Mouse (Mus musculus) hindbrain, postnatal 0 days (tissue): ENCODE data around the gene Erbb2. TPM values are rescaled to one million over a fixed set of nuclear protein-coding genes. Genes with fewer than 3 reads are reported as not detected.

Experiments
- ATAC-seq: fragments of 200-750 bp; cut with Nextera tagmentation; 2 replicates; pipeline ENCODE4 v1.8.0; 2017; ENCODE audit warnings: mild to moderate bottlenecking, moderate TSS enrichment, moderate library complexity
- DNase-seq: peaks from one replicate; pipeline ENCODE4 v3.0.0-alpha.2; 2015; ENCODE audit warnings: low spot score
- H3K27ac ChIP-seq: fragments of 300-500 bp; sonication (generic); 2 replicates; pipeline ENCODE4 v1.5.1; 2014; ENCODE audit warnings: mild to moderate bottlenecking
- H3K27me3 ChIP-seq: fragments of 300-500 bp; sonication (generic); 2 replicates; pipeline ENCODE4 v1.6.1; 2014; ENCODE audit warnings: low read length, mixed read lengths; ENCODE audit not compliant: insufficient read depth
- H3K36me3 ChIP-seq: fragments of 300-500 bp; sonication (generic); 2 replicates; pipeline ENCODE4 v1.6.1; 2014; ENCODE audit warnings: low read length, mixed read lengths; ENCODE audit not compliant: insufficient read depth
- H3K4me1 ChIP-seq: fragments of 300-500 bp; sonication (generic); 2 replicates; pipeline ENCODE4 v1.6.1; 2014; ENCODE audit warnings: antibody characterized with exemption, low read length, mixed read lengths; ENCODE audit not compliant: insufficient read depth
- H3K4me2 ChIP-seq: fragments of 300-500 bp; sonication (generic); 2 replicates; pipeline ENCODE4 v1.6.1; 2014; ENCODE audit warnings: low read depth, mild to moderate bottlenecking, low read length, moderate library complexity, mixed read lengths
- H3K4me3 ChIP-seq: fragments of 300-500 bp; sonication (generic); 2 replicates; pipeline ENCODE4 v1.5.1; 2014; ENCODE audit warnings: low read length
- H3K9ac ChIP-seq: fragments of 300-500 bp; sonication (generic); replicated peaks from 2 replicates; pipeline ENCODE4 v1.6.1; 2014; ENCODE audit warnings: mild to moderate bottlenecking, low read length, moderate library complexity, mixed read lengths
- H3K9me3 ChIP-seq: fragments of 300-500 bp; sonication (generic); 2 replicates; pipeline ENCODE4 v1.6.1; 2016; ENCODE audit warnings: low read length, mixed read lengths
- CTCF ChIP-seq: IDR thresholded peaks from 2 replicates; pipeline ENCODE4 v1.5.1; 2016; ENCODE audit warnings: antibody characterized with exemption, control low read depth, low read depth
- WGBS: fragments of 180-500 bp; shearing (Covaris S2); extraction: QIAGEN DNeasy Blood & Tissue Kit; methylation state at CpG from one replicate; pipeline ENCODE4 v1.1.7; 2014; 5-methylcytosine and 5-hydroxymethylcytosine counted together
- polyA plus RNA-seq: library from polyadenylated mRNA; unstranded; fragments of >200 nt; fragmentation: Nextera tagmentation; extraction: Ambion mirVana; gene quantifications from 2 replicates; pipeline ENCODE4 v1.2.1, GENCODE M21; 2015
- total RNA-seq: library from RNA; depleted of rRNA; stranded (reverse); fragments of >200 nt; gene quantifications from 2 replicates; pipeline ENCODE4 v1.2.3, GENCODE M21; 2014

Erbb2 gene
- total and polyA plus RNA-seq, 2 experiments from 2014 or later = 5.1 to 11.7 TPM

DNA sequence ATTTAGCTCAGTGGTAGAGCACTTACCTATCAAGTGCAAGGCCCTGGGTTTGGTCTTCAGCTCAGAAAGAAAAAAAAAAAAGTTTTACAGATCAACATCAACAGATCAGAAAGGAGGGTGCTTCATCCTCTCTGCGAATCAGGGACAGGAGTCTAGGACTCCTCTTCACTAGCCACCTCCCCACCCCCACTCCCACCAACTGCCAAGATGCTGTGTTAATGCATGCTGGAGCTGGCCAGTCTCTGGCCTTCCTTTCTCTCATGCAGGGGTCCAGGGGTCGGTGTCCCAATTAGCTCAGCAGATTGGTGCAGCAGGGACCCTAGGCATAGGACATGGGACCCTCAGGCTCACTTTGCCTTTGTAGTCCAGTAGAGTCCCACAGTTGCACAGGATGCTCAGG is 41.7 kb upstream of the Erbb2 start:
- peaks cover 9% of the 10 kb centered on the region; the same call in 1 of the 2 replicates for H3K36me3 ChIP-seq
- no peak overlapping the region for H3K9ac ChIP-seq
- H3K27ac ChIP-seq = no peak overlapping the region
- no peak for TF ChIP-seq CTCF
- no peaks in the 10 kb centered on the region for H3K9me3 ChIP-seq
- H3K4me2 ChIP-seq = no peak overlapping the region
- peaks cover 6% of the 10 kb centered on the region; the same call in 1 of the 2 replicates for H3K4me1 ChIP-seq
- no peak for DNase-seq
- H3K4me3 ChIP-seq = no peak overlapping the region
- 92% methylated on average over 2 of the region's 2 CpGs for WGBS
- no peak for ATAC-seq
- H3K27me3 ChIP-seq = no peaks in the 10 kb centered on the region

DNA sequence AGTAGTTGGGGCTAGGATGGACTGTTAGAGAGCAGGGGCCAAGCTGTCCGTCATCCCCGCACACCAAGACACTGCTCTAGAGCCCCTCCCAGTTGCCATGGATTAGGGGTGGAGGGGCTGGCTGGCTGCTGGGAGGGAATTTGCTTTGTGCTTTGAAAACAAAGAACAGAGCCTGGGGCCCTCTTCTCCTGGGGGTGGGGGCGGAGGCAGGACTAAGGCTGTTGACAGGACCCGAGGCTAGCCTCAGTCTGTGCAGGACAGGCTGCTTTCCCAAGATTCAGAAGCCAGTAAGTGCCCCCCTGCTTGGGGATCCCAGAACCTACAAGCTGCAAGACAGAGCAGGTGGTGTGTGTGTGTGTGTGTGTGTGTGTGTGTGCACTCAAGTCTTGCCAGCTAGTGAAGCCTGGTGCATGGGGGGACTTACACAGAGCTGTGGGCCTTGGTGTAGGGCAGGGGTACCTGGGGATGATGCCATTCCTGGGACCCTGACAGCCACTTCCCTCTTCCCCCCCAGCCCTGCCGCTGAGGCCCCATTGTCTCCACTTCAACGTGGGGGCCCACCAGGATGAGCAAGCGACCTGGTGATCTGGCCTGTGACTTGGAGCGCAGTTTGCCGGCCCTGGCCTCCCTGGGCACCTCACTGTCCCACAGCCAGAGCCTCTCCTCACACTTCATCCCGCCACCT is 40.6 kb upstream of the Erbb2 start:
- no peak for TF ChIP-seq CTCF
- DNase-seq = peak; percentile 33
- Histone ChIP-seq H3K9me3 (no peaks in the 10 kb centered on the region), H3K4me1 (peaks cover 6% of the 10 kb centered on the region; the same call in 1 of the 2 replicates), H3K27ac (no peak overlapping the region), H3K27me3 (no peaks in the 10 kb centered on the region), H3K9ac (no peak overlapping the region), H3K36me3 (peaks cover 19% of the 10 kb centered on the region; the same call in 1 of the 2 replicates), H3K4me3 (no peak overlapping the region), H3K4me2 (no peak overlapping the region)
- peak; percentile 63 for ATAC-seq
- 27% methylated on average over 10 of the region's 10 CpGs for WGBS

- ATAC-seq (no peak), DNase-seq (peak; percentile 83)
- no peak overlapping the region for H3K4me2 ChIP-seq
- no peaks in the 10 kb centered on the region for H3K27me3 ChIP-seq
- WGBS = 13% methylated on average over 2 of the region's 2 CpGs
- H3K4me3 ChIP-seq = no peak overlapping the region
- H3K36me3 ChIP-seq = peaks cover 25% of the 10 kb centered on the region; the same call in 1 of the 2 replicates
- no peaks in the 10 kb centered on the region for H3K9me3 ChIP-seq
- peak; percentile 93 for TF ChIP-seq CTCF
- no peak overlapping the region for H3K9ac ChIP-seq
- H3K4me1 ChIP-seq = peaks cover 6% of the 10 kb centered on the region; the same call in 1 of the 2 replicates
- no peak overlapping the region for H3K27ac ChIP-seq
Measured at GRCm38 (mm10) chr11:98372406-98372805, 39.9 kb upstream of the Erbb2 start.

DNA sequence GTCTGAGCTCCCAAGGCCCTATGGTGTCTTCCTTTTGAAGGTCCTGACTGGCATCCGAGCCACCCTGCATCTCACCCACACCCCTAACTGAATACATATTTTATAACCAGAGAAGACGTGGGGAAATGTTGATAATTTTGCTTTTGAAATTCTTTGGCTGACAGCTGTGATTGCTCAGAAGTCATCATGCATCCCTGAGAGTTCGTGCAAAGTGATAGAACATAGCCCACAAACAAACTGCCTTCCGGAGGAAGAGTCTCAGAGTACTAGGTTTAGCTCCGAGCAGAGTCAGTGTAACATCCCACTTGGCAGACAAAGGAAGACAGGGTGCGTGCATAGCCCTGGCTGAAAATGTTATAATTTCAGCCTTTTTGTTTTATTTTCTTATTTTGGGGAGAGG is 39.0 kb upstream of the Erbb2 start:
- 94% methylated on average over 6 of the region's 6 CpGs for WGBS
- no peak for DNase-seq
- peaks cover 6% of the 10 kb centered on the region; the same call in 1 of the 2 replicates for H3K4me1 ChIP-seq
- ATAC-seq = no peak
- H3K9me3 ChIP-seq = no peaks in the 10 kb centered on the region
- no peak overlapping the region for H3K4me3 ChIP-seq
- H3K9ac ChIP-seq = no peak overlapping the region
- no peak overlapping the region for H3K4me2 ChIP-seq
- TF ChIP-seq CTCF = no peak
- H3K27me3 ChIP-seq = no peaks in the 10 kb centered on the region
- H3K36me3 ChIP-seq = peaks cover 32% of the 10 kb centered on the region; the same call in 1 of the 2 replicates
- no peak overlapping the region for H3K27ac ChIP-seq

DNA sequence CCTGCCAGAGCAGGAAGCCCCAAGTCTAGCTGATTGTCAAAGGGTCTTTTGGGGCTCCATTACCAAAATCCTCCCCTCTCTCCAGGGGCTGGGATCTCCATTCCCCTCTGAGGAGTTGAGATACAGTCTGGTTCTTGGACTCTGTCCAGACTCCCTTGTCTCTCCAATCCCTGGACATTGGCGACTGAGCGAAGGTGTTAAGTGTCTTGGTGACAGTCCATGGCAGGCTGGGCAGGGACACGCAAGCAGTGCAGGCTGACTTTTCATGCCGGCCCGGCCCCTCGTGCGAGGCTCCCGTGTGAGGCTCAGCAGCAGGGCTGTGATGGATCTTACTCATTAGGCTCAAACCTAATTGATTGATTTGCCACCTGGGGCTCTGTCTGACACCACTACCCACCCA is 38.0 kb upstream of the Erbb2 start:
- H3K27ac ChIP-seq = no peak overlapping the region
- no peak overlapping the region for H3K4me3 ChIP-seq
- H3K9ac ChIP-seq = no peak overlapping the region; the same call in 1 of the 2 replicates
- WGBS = 64% methylated on average over 8 of the region's 8 CpGs
- H3K27me3 ChIP-seq = no peaks in the 10 kb centered on the region
- no peaks in the 10 kb centered on the region for H3K9me3 ChIP-seq
- ATAC-seq = no peak
- no peak for TF ChIP-seq CTCF
- H3K4me1 ChIP-seq = peaks cover 6% of the 10 kb centered on the region; the same call in 1 of the 2 replicates
- H3K4me2 ChIP-seq = no peak overlapping the region
- H3K36me3 ChIP-seq = peaks cover 36% of the 10 kb centered on the region; the same call in 1 of the 2 replicates
- no peak for DNase-seq

- no peak overlapping the region for H3K9ac ChIP-seq
- WGBS = 68% methylated on average over 5 of the region's 5 CpGs
- H3K27me3 ChIP-seq = no peaks in the 10 kb centered on the region
- 0 out of 2 replicates have a peak, but pooled peaks cover 3% of the 10 kb centered on the region for H3K4me1 ChIP-seq
- no peak overlapping the region for H3K4me2 ChIP-seq
- DNase-seq (no peak), ATAC-seq (no peak)
- no peak for TF ChIP-seq CTCF
- H3K9me3 ChIP-seq = no peaks in the 10 kb centered on the region
- peaks cover 36% of the 10 kb centered on the region; the same call in 1 of the 2 replicates for H3K36me3 ChIP-seq
- H3K4me3 ChIP-seq = no peak overlapping the region
- no peak overlapping the region for H3K27ac ChIP-seq
Measured at GRCm38 (mm10) chr11:98376756-98377155, 35.5 kb upstream of the Erbb2 start.

GRCm38 (mm10) chr11:98377787-98378186 is 34.5 kb upstream of the Erbb2 start:
- Histone ChIP-seq H3K4me2 (no peak overlapping the region), H3K36me3 (peaks cover 36% of the 10 kb centered on the region; the same call in 1 of the 2 replicates), H3K9me3 (no peaks in the 10 kb centered on the region), H3K9ac (no peak overlapping the region), H3K27me3 (no peaks in the 10 kb centered on the region), H3K27ac (no peak overlapping the region), H3K4me1 (no peaks in the 10 kb centered on the region), H3K4me3 (no peak overlapping the region)
- DNase-seq = no peak
- 81% methylated on average over 11 of the region's 11 CpGs for WGBS
- no peak for ATAC-seq
- TF ChIP-seq CTCF = no peak
